ENCODE assay signal across 15 mouse cellular contexts in the genomic region with DNA sequence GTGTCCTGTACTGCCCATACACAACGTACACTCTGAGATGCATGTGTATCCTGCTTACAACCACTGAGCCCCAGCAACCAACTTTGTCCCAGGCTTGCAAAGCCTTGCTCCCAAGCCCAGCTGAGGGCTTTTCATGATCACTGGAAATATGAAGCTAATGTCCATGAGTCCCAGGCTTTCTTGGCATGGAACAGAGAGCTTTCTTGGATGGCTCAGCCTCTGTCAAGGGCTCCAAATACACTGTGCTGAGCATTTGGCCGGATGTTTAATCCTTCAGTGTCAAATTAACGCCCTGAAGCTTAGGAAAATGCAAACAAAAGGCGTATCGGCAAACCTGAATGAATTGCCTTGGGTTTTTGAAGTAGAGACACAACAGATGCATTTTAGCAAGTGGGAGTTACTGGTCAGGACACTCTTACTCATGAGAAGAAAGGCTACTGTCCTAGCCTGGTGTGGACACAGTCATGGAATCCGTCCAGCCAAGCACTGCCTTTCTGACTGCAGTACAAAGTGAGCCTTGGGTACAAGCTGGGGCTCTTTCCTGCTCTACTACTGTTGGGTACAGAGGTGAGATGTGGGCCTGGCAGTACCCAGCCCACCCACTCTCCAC. TPM values are rescaled to one million over a fixed set of nuclear protein-coding genes. Genes with fewer than 3 reads are reported as not detected.
A peak's percentile ranks its signal among the peaks of the same experiment; 100 is the strongest.
DNase-seq lines count a peak whose midpoint lies in the region; ATAC-seq and TF ChIP-seq lines count a peak whose summit lies in the region.
"Had no signal": no experiment of that assay in that cellular context is flagged by ENCODE, and none has a peak within 500 bp of the region (broad histone marks: within the 10 kb centered on the region; RNA-seq: fewer than 3 reads in every experiment).

No protein-coding gene starts in this region.

- no peaks in the 10 kb centered on the region for H3K36me3 ChIP-seq in liver, adult 2 months (ENCODE audit: control insufficient read depth, insufficient read depth, low read length)
- no peaks in the 10 kb centered on the region for H3K36me3 ChIP-seq in liver, postnatal 0 days (replicated peaks; ENCODE audit: insufficient read depth, low read length)
- H3K36me3 ChIP-seq in embryonic facial prominence, embryonic 15.5 days: no peaks in the 10 kb centered on the region
- no peaks in the 10 kb centered on the region for H3K36me3 ChIP-seq in midbrain, embryonic 11.5 days (ENCODE audit: control insufficient read depth, insufficient read depth, low read length)
- H3K36me3 ChIP-seq: embryonic facial prominence, embryonic 13.5 days; heart, embryonic 15.5 days; limb, embryonic 15.5 days had no signal

- no peaks in the 10 kb centered on the region for H3K9me3 ChIP-seq in liver, postnatal 0 days (ENCODE audit: low read length)
- no peaks in the 10 kb centered on the region for H3K9me3 ChIP-seq in embryonic facial prominence, embryonic 15.5 days (replicated peaks)
- H3K9me3 ChIP-seq in midbrain, embryonic 11.5 days (ENCODE audit: control insufficient read depth, low read length): no peaks in the 10 kb centered on the region
- H3K9me3 ChIP-seq: embryonic facial prominence, embryonic 13.5 days; heart, embryonic 15.5 days; limb, embryonic 15.5 days had no signal

- no peak overlapping the region for H3K4me2 ChIP-seq in liver, postnatal 0 days (ENCODE audit: low read depth, low read length)
- no peak overlapping the region for H3K4me2 ChIP-seq in embryonic facial prominence, embryonic 15.5 days (replicated peaks)
- no peak overlapping the region for H3K4me2 ChIP-seq in midbrain, embryonic 11.5 days
- H3K4me2 ChIP-seq: embryonic facial prominence, embryonic 13.5 days; heart, embryonic 15.5 days; limb, embryonic 15.5 days had no signal

- TF ChIP-seq EP300 in liver, postnatal 0 days (IDR thresholded peaks at IDR 0.05; ENCODE audit: low read depth): no peak

- no peaks in the 10 kb centered on the region for H3K4me1 ChIP-seq in liver, adult 2 months (ENCODE audit: control insufficient read depth, insufficient read depth, low read length)
- H3K4me1 ChIP-seq in liver, postnatal 0 days (ENCODE audit: insufficient read depth): no peaks in the 10 kb centered on the region
- H3K4me1 ChIP-seq in embryonic facial prominence, embryonic 15.5 days: peaks cover 26% of the 10 kb centered on the region
- H3K4me1 ChIP-seq in midbrain, embryonic 11.5 days (ENCODE audit: control insufficient read depth, insufficient read depth, low read length): peaks cover 11% of the 10 kb centered on the region
- H3K4me1 ChIP-seq: heart, embryonic 15.5 days had no signal

- intact Hi-C loops in gastrocnemius, adult 2 months (cut with DNase I): no loop called here
- intact Hi-C loops in gastrocnemius, postnatal 36 days (cut with DNase I): no loop called here

- peak; percentile 43 for DNase-seq in gastrocnemius, adult 2 months
- no peak for DNase-seq in gastrocnemius, postnatal 36 days
- peak; percentile 6 for DNase-seq in liver, adult 2 months (ENCODE audit: extremely low read depth, low read depth, low spot score)
- DNase-seq in liver, postnatal 0 days: no peak
- DNase-seq in midbrain, embryonic 11.5 days (ENCODE audit: low spot score, missing footprints): peak; percentile 81
- no peak for DNase-seq in spleen, adult 12 weeks (ENCODE audit: low spot score)
- DNase-seq in embryo, embryonic 10 days (ENCODE audit: low spot score): no peak
- DNase-seq: cerebellum, adult 9-10 months; kidney, adult 18-20 months; lung, postnatal 36 days; right cerebral cortex, postnatal 25 days had no signal

- H3K4me3 ChIP-seq in gastrocnemius, adult 2 months: no peak overlapping the region
- no peak overlapping the region for H3K4me3 ChIP-seq in liver, adult 2 months (ENCODE audit: insufficient read depth, low read depth, low read length)
- no peak overlapping the region for H3K4me3 ChIP-seq in liver, postnatal 0 days (ENCODE audit: low read depth, low read length)
- H3K4me3 ChIP-seq in embryonic facial prominence, embryonic 15.5 days (replicated peaks): no peak overlapping the region
- no peak overlapping the region for H3K4me3 ChIP-seq in midbrain, embryonic 11.5 days (ENCODE audit: low read depth, low read length)
- H3K4me3 ChIP-seq: embryonic facial prominence, embryonic 13.5 days; heart, embryonic 15.5 days; limb, embryonic 15.5 days had no signal

- TF ChIP-seq CTCF in gastrocnemius, adult 2 months (IDR thresholded peaks at IDR 0.05): no peak
- TF ChIP-seq CTCF in liver, adult 2 months (IDR thresholded peaks at IDR 0.05; ENCODE audit: low read depth, low read length): no peak
- no peak for TF ChIP-seq CTCF in liver, postnatal 0 days (IDR thresholded peaks at IDR 0.05; ENCODE audit: low read depth)

- no peak overlapping the region for H3K27ac ChIP-seq in gastrocnemius, adult 2 months
- H3K27ac ChIP-seq in liver, adult 2 months (replicated peaks; ENCODE audit: insufficient read depth, low read depth, low read length): no peak overlapping the region
- H3K27ac ChIP-seq in liver, postnatal 0 days (ENCODE audit: low read depth): no peak overlapping the region
- no peak overlapping the region for H3K27ac ChIP-seq in embryonic facial prominence, embryonic 15.5 days (replicated peaks)
- no peak overlapping the region for H3K27ac ChIP-seq in midbrain, embryonic 11.5 days (ENCODE audit: low read depth, low read length)
- H3K27ac ChIP-seq: embryonic facial prominence, embryonic 13.5 days; heart, embryonic 15.5 days; limb, embryonic 15.5 days had no signal

- ATAC-seq in liver, postnatal 0 days: no peak
- ATAC-seq in embryonic facial prominence, embryonic 15.5 days (ENCODE audit: insufficient number of reproducible peaks, low FRiP score, low TSS enrichment, low read depth): 0 out of 2 replicates have a peak, but pooled peaks have one; percentile 20
- ATAC-seq in midbrain, embryonic 11.5 days (ENCODE audit: low FRiP score): no peak

- no peak for TF ChIP-seq POLR2A in liver, adult 2 months (IDR thresholded peaks at IDR 0.05; ENCODE audit: extremely low read depth, insufficient read depth, low read length)

- no peak overlapping the region for H3K9ac ChIP-seq in liver, adult 2 months (ENCODE audit: low read depth, low read length)
- no peak overlapping the region for H3K9ac ChIP-seq in liver, postnatal 0 days (replicated peaks)
- H3K9ac ChIP-seq in embryonic facial prominence, embryonic 15.5 days: no peak overlapping the region
- no peak overlapping the region for H3K9ac ChIP-seq in midbrain, embryonic 11.5 days (ENCODE audit: low read length)
- H3K9ac ChIP-seq: embryonic facial prominence, embryonic 13.5 days; heart, embryonic 15.5 days; limb, embryonic 15.5 days had no signal

- H3K27me3 ChIP-seq in liver, adult 2 months (ENCODE audit: control insufficient read depth, insufficient read depth, low read length): peaks cover 2% of the 10 kb centered on the region; the same call in 1 of the 2 replicates
- no peaks in the 10 kb centered on the region for H3K27me3 ChIP-seq in liver, postnatal 0 days (ENCODE audit: insufficient read depth, low read length)
- peaks cover 22% of the 10 kb centered on the region for H3K27me3 ChIP-seq in embryonic facial prominence, embryonic 15.5 days
- no peaks in the 10 kb centered on the region; the same call in none of the 2 replicates for H3K27me3 ChIP-seq in midbrain, embryonic 11.5 days (ENCODE audit: control insufficient read depth, insufficient read depth, low read length)

- WGBS in liver, adult 2 months: 55% methylated on average over 6 of the region's 6 CpGs
- WGBS in liver, postnatal 0 days (ENCODE audit: insufficient replicate concordance): 56% methylated on average over 6 of the region's 6 CpGs
- WGBS in embryonic facial prominence, embryonic 15.5 days: 37% methylated on average over 6 of the region's 6 CpGs
- WGBS in midbrain, embryonic 11.5 days: 47% methylated on average over 6 of the region's 6 CpGs

- H3K79me2 ChIP-seq in liver, adult 2 months (ENCODE audit: control insufficient read depth, insufficient read depth, low read length): no peaks in the 10 kb centered on the region

RNA-seq across cellular contexts. Expression of a gene that starts 32.7 kb away (rescaled TPM):
- not detected for total RNA-seq in gastrocnemius, adult 2 months (2021)
- not detected for total RNA-seq in gastrocnemius, postnatal 36 days (2021)
- not detected in 2 replicates for total RNA-seq in liver, adult 2 months (2014; rRNA removed)
- polyA plus RNA-seq in liver, adult 2 months (2012; rRNA removed): not detected in 2 replicates
- not detected in 2 replicates for polyA plus RNA-seq in liver, postnatal 0 days (2015; fragmentation: Nextera tagmentation; extraction: Ambion mirVana)
- polyA plus RNA-seq in embryonic facial prominence, embryonic 15.5 days (2015; fragmentation: Nextera tagmentation; extraction: Ambion mirVana): 0.32 and 0.45 TPM in 2 replicates
- polyA plus RNA-seq in midbrain, embryonic 11.5 days (2014; fragmentation: Nextera tagmentation; extraction: Ambion mirVana): 0.04 and 0.14 TPM in 2 replicates

RNA-seq across cellular contexts. Expression of a gene that starts 48.6 kb away (rescaled TPM):
- 1 to 10 TPM; 4.1 to 5.2 TPM for total RNA-seq in gastrocnemius, adult 2 months (2021)
- 1 to 10 TPM; 4.2 to 5.3 TPM for total RNA-seq in gastrocnemius, postnatal 36 days (2021)
- total RNA-seq in liver, adult 2 months (2014; rRNA removed): 4.8 and 4.9 TPM in 2 replicates
- 6.7 and 9.5 TPM in 2 replicates for polyA plus RNA-seq in liver, adult 2 months (2012; rRNA removed)
- polyA plus RNA-seq in liver, postnatal 0 days (2015; fragmentation: Nextera tagmentation; extraction: Ambion mirVana): 7.3 and 7.5 TPM in 2 replicates
- polyA plus RNA-seq in embryonic facial prominence, embryonic 15.5 days (2015; fragmentation: Nextera tagmentation; extraction: Ambion mirVana): 28.5 and 29.6 TPM in 2 replicates
- polyA plus RNA-seq in midbrain, embryonic 11.5 days (2014; fragmentation: Nextera tagmentation; extraction: Ambion mirVana): 42.1 and 45.9 TPM in 2 replicates

RNA-seq across cellular contexts. Expression of a gene that starts 56.6 kb away (rescaled TPM):
- 10 to 100 TPM; 20.3 to 24.5 TPM for total RNA-seq in gastrocnemius, adult 2 months (2021)
- total RNA-seq in gastrocnemius, postnatal 36 days (2021): 10 to 100 TPM; 20.4 to 21.4 TPM
- total RNA-seq in liver, adult 2 months (2014; rRNA removed): 42.9 and 44.4 TPM in 2 replicates
- polyA plus RNA-seq in liver, adult 2 months (2012; rRNA removed): 23.1 and 29.1 TPM in 2 replicates
- polyA plus RNA-seq in liver, postnatal 0 days (2015; fragmentation: Nextera tagmentation; extraction: Ambion mirVana): 22.7 and 24.9 TPM in 2 replicates
- polyA plus RNA-seq in embryonic facial prominence, embryonic 15.5 days (2015; fragmentation: Nextera tagmentation; extraction: Ambion mirVana): 62.1 and 62.9 TPM in 2 replicates
- 101 and 104 TPM in 2 replicates for polyA plus RNA-seq in midbrain, embryonic 11.5 days (2014; fragmentation: Nextera tagmentation; extraction: Ambion mirVana)

Comparison
In these comparisons a context has a peak if more than half of its experiments do, and no peak if none do; other contexts are left out.
1. DNase-seq: peak in gastrocnemius, adult 2 months (single experiment), liver, adult 2 months (single experiment) and midbrain, embryonic 11.5 days (single experiment); none in gastrocnemius, postnatal 36 days (0 of 2), liver, postnatal 0 days (single experiment), spleen, adult 12 weeks (single experiment) and embryo, embryonic 10 days (single experiment).